Mouse (Mus musculus) skeletal muscle tissue, adult 2 months (tissue): ENCODE data around the gene Sprr2i.

Experiments
- DNase-seq: peaks from one replicate; pipeline ENCODE4 v3.0.0-alpha.2; 2012; ENCODE audit warnings: low read depth, low spot score

Gene Sprr2i

GRCm38 (mm10) chr3:92407691-92408090 lies at the start of gene Sprr2i:
TSS of gene Sprr2i (plus strand) at chr3:92407991.
- no peak for DNase-seq

- DNase-seq, result no peak
Observed at GRCm38 (mm10) chr3:92361619-92362018, 46.2 kb upstream of the Sprr2i start.

- DNase-seq, result no peak
Observed at GRCm38 (mm10) chr3:92364887-92365286, 42.9 kb upstream of the Sprr2i start, which contains the start of gene Sprr2f. TSS of gene Sprr2f (plus strand) at chr3:92365187.

- no peak for DNase-seq
Observed at GRCm38 (mm10) chr3:92373613-92374012, 34.2 kb upstream of the Sprr2i start.

- DNase-seq, result no peak
Observed at GRCm38 (mm10) chr3:92385385-92385784, 22.4 kb upstream of the Sprr2i start, which contains the start of gene Sprr2h. TSS of gene Sprr2h (plus strand) at chr3:92385685.

GRCm38 (mm10) chr3:92394301-92394700 lies 13.5 kb upstream of the Sprr2i start:
- DNase-seq, result no peak

GRCm38 (mm10) chr3:92417782-92418181 lies 10.0 kb downstream of the Sprr2i start, which contains the start of gene Sprr2j-ps:
TSS of gene Sprr2j-ps (plus strand) at chr3:92418082.
- DNase-seq, result no peak

- no peak for DNase-seq
Observed at GRCm38 (mm10) chr3:92429323-92429722, 21.5 kb downstream of the Sprr2i start, which contains the start of gene Gm9774. TSS of gene Gm9774 (minus strand) at chr3:92429423.

GRCm38 (mm10) chr3:92432282-92432681 lies 24.5 kb downstream of the Sprr2i start, which contains the start of gene Sprr2k:
TSS of gene Sprr2k (plus strand) at chr3:92432582.
- no peak for DNase-seq

GRCm38 (mm10) chr3:92438689-92439088 lies 30.9 kb downstream of the Sprr2i start, which contains the start of gene Sprr1b:
TSS of gene Sprr1b (minus strand) at chr3:92438789.
- no peak for DNase-seq

- DNase-seq, result no peak
Observed at GRCm38 (mm10) chr3:92440177-92440576, 32.4 kb downstream of the Sprr2i start.

- DNase-seq, result no peak
Observed at GRCm38 (mm10) chr3:92455151-92455550, 47.4 kb downstream of the Sprr2i start.

GRCm38 (mm10) chr3:92458620-92459019 lies 50.8 kb downstream of the Sprr2i start, which contains the start of gene Sprr3:
TSS of gene Sprr3 (minus strand) at chr3:92458720.
- no peak for DNase-seq
